Comparison of ENCODE assay signal across 22 mouse cellular contexts in the genomic region with DNA sequence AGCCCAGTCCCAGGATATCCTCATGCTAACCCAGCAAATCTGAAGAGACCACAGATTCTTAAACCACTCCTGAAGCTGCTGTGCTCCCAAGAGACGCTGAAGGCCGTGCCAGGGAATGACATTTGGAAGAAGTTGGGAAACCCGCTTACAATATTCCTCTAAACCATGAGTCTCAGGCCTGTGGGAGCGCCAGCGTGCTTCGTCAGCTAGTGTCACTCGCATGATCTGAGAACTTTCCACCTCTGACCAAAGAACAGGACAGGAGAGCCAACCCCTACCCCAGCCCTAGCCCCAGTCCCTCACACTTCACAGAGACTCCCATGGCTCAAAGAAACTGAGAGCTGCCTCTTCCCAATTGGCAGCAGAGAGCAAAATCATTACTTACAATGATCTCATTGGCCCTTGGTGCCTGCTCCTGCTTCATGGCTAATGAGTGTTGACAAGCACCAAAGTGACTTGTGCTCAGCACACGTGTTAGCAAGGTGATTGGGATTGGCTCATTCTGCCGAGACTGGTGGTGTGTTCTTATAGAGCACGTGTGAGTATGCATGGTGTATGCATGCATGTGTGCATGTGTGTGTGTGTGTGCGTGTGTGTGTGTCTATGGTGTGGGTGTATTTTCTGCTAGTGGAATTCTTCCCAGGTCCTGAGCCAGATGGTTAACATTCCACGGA.
DNase-seq lines count a peak whose midpoint lies in the region; ATAC-seq lines count a peak whose summit lies in the region.
"Had no signal": no experiment of that assay in that cellular context is flagged by ENCODE, and none has a peak within 500 bp of the region (broad histone marks: within the 10 kb centered on the region; RNA-seq: fewer than 3 reads in every experiment).

No protein-coding gene starts in this region.

- no peaks in the 10 kb centered on the region for H3K27me3 ChIP-seq in hindbrain, embryonic 13.5 days
- no peaks in the 10 kb centered on the region for H3K27me3 ChIP-seq in hindbrain, embryonic 14.5 days (ENCODE audit: control insufficient read depth, insufficient read depth, low read length)
- H3K27me3 ChIP-seq: liver, embryonic 12.5 days; neural tube, embryonic 12.5 days had no signal

- no peak overlapping the region for H3K4me2 ChIP-seq in hindbrain, embryonic 13.5 days
- no peak overlapping the region for H3K4me2 ChIP-seq in hindbrain, embryonic 14.5 days (replicated peaks)
- H3K4me2 ChIP-seq: liver, embryonic 12.5 days; lung, embryonic 14.5 days; midbrain, embryonic 11.5 days; neural tube, embryonic 12.5 days had no signal

- peak; percentile 92 for DNase-seq in heart, adult 11 months
- no peak for DNase-seq in heart, adult 8-10 months (ENCODE audit: low spot score)
- DNase-seq in hindbrain, embryonic 14.5 days (ENCODE audit: low spot score) = no peak
- DNase-seq in lung, postnatal 14 days = peak; percentile 27
- no peak for DNase-seq in lung, postnatal 10 days
- no peak for DNase-seq in cerebellum, postnatal 36 days
- DNase-seq: adrenal gland, postnatal 36 days; cerebellum, adult 11-12 months; cerebellum, postnatal 14 days; embryo, embryonic 11 days; forebrain, postnatal 0 days; kidney, adult 2 months; kidney, postnatal 14 days; lung, embryonic 14.5 days; thymus, postnatal 36 days had no signal

- WGBS in hindbrain, embryonic 13.5 days = 82% methylated on average over 12 of the region's 12 CpGs
- 83% methylated on average over 12 of the region's 12 CpGs for WGBS in hindbrain, embryonic 14.5 days

- no peak for ATAC-seq in hindbrain, embryonic 13.5 days (ENCODE audit: low FRiP score)
- ATAC-seq in hindbrain, embryonic 14.5 days (ENCODE audit: low FRiP score) = no peak
- ATAC-seq: forebrain, postnatal 0 days; inflammation-experienced regulatory T-cells, adult 6 months; liver, embryonic 12.5 days had no signal

- H3K36me3 ChIP-seq in hindbrain, embryonic 13.5 days = no peaks in the 10 kb centered on the region
- H3K36me3 ChIP-seq in hindbrain, embryonic 14.5 days (replicated peaks; ENCODE audit: control insufficient read depth, insufficient read depth) = no peaks in the 10 kb centered on the region
- H3K36me3 ChIP-seq: forebrain, embryonic 10.5 days; G1E; liver, embryonic 12.5 days; neural tube, embryonic 12.5 days had no signal

- no peak overlapping the region for H3K4me3 ChIP-seq in hindbrain, embryonic 13.5 days
- H3K4me3 ChIP-seq in hindbrain, embryonic 14.5 days (replicated peaks; ENCODE audit: low read length) = no peak overlapping the region
- H3K4me3 ChIP-seq: forebrain, embryonic 10.5 days; liver, embryonic 12.5 days; neural tube, embryonic 12.5 days had no signal

- peak overlapping the region; percentile 18; the same call in 1 of the 2 replicates for H3K27ac ChIP-seq in hindbrain, embryonic 13.5 days
- no peak overlapping the region for H3K27ac ChIP-seq in hindbrain, embryonic 14.5 days
- H3K27ac ChIP-seq: forebrain, embryonic 10.5 days; liver, embryonic 12.5 days; neural tube, embryonic 12.5 days had no signal

- H3K4me1 ChIP-seq in hindbrain, embryonic 13.5 days (replicated peaks) = peaks cover 20% of the 10 kb centered on the region
- H3K4me1 ChIP-seq in hindbrain, embryonic 14.5 days (replicated peaks; ENCODE audit: control insufficient read depth, insufficient read depth, low read length) = peaks cover 6% of the 10 kb centered on the region
- H3K4me1 ChIP-seq: liver, embryonic 12.5 days had no signal

- H3K9ac ChIP-seq in hindbrain, embryonic 13.5 days = no peak overlapping the region
- no peak overlapping the region for H3K9ac ChIP-seq in hindbrain, embryonic 14.5 days
- H3K9ac ChIP-seq: forebrain, postnatal 0 days; liver, embryonic 12.5 days; lung, embryonic 14.5 days; neural tube, embryonic 12.5 days had no signal

- no peaks in the 10 kb centered on the region for H3K9me3 ChIP-seq in hindbrain, embryonic 13.5 days
- H3K9me3 ChIP-seq in hindbrain, embryonic 14.5 days (ENCODE audit: control insufficient read depth, low read length) = no peaks in the 10 kb centered on the region
- H3K9me3 ChIP-seq: forebrain, embryonic 10.5 days; liver, embryonic 12.5 days; neural tube, embryonic 12.5 days had no signal

Comparison
In these comparisons a context has a peak if more than half of its experiments do, and no peak if none do; other contexts are left out.
1. DNase-seq: peak in heart, adult 11 months (single experiment) and lung, postnatal 14 days (single experiment); none in heart, adult 8-10 months (single experiment), hindbrain, embryonic 14.5 days (single experiment), lung, postnatal 10 days (single experiment) and cerebellum, postnatal 36 days (0 of 2).